Mouse (Mus musculus) thymus, postnatal 14 days (tissue): Measurements from ENCODE around the gene A630001G21Rik.

Experiments
- DNase-seq: peaks from one replicate; pipeline ENCODE4 v3.0.0; 2021

Gene A630001G21Rik

GRCm38 (mm10) chr1:85767754-85768153, 10.7 kb downstream of the A630001G21Rik start:
- no peak for DNase-seq

GRCm38 (mm10) chr1:85766120-85766519, 12.3 kb downstream of the A630001G21Rik start:
- DNase-seq: no peak

DNA sequence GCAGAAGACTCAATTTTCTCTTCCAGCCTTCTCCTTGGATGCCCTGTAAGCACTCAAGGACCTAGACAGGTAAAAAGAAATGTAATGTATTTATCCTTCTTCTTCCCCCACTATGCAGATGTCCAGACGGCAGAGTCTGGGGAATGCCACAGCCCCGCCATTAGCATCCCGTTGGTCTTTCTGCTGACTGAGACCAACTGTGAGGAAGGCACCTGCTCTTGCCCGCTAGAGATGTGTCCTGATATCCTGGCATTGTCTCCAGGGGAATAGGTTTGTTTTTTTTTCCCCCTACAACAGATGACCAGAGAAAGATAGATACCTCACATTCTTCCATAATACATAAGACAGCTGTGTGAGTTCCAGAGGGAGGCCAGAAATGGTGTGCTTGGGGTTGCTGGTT, 14.2 kb downstream of the A630001G21Rik start:
- DNase-seq: no peak

GRCm38 (mm10) chr1:85763386-85763785, 15.1 kb downstream of the A630001G21Rik start:
- peak; percentile 40 for DNase-seq

DNA sequence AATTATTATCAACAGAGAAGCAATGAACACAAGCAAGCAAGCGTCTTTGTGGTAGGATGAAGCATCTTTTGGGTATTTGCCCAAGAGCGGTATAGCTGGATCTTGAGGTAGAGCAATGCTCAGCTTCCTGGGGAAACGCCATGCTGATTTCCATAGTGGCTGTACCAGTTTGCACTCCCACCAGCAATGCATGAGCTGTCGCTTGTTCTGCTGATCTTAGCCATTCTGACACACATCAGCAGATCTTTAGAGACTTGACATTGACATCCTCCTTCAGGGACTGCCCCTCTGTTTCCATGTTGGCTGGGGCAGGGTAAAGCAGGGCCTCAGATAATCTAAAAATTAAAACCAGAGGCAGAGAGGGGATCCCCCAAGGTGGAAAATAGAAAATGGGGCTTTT, 16.8 kb downstream of the A630001G21Rik start:
- DNase-seq: no peak

DNA sequence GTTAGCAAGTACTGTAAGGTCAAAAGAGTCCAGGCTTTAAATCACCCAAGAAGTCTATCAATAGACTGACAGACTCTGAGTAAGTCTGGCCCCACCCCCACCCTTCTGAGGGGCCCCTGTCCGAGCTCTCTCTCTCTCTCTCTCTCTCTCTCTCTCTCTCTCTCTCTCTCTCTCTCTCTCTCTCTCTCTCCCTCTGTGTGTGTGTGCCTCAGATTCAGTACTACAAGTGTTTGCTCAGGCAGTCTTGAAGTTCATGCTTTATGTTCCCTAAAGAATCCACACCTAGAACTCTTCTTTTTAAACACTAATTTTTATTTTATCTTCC, 19.5 kb downstream of the A630001G21Rik start:
- DNase-seq: no peak

GRCm38 (mm10) chr1:85758231-85758968, 20.0 kb downstream of the A630001G21Rik start:
- DNase-seq: no peak

DNA sequence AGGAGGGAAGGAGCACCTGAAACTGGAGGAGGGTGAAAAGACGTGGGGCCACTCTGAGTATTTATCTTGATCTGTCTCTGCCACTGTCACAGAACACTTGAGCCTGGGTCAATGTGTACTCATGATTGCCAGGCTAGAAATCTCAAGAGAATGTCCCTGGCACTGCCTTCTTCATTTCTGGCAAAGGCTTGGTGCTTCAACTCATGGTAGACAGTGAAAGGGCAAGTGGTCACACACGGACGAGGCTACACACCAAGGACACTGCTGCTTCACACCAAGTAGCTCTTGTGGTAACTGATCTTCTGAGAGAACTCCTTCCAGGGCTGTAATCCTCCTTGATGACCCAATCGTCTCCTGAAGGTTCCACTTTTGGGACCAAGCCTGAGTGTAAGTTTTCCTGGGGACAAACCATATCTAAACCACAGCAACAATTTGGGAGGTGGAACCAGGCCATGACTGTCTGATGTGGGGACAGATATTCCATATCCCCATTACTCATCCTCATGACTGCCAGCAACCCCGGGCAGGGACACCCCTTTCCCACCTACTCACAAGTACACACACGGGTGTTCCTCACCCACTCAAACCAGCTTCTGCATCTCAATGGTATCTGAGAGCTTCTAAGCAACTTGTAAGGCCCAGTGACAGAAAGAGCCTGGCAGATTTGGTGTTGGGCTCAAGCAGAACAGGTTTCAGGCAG, 20.8 kb downstream of the A630001G21Rik start:
- DNase-seq: no peak

- DNase-seq: peak; percentile 58
These were observed 26.3 kb downstream of the A630001G21Rik start for GRCm38 (mm10) chr1:85751932-85752680.

DNA sequence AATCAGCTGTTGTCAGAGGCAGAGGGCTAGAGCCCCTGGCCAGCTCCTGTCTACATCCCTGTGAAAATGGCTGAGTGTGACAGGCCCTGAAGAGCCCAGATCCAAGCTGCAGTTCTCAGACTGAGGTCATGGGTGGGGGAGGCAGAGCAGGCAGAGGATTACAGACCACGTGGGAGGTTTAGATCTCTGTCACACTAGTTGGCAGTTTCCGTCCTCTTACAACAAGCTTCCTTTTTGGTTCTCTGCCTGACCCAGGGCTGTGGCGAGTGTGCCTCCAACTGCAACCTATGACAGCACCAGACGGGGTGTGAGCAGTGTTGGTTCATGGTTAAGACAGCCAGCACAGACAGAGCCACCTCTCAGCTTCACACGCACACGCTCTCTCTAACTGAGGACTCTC, 26.9 kb downstream of the A630001G21Rik start:
- DNase-seq: peak; percentile 75

- DNase-seq: no peak
These were observed 27.8 kb downstream of the A630001G21Rik start for GRCm38 (mm10) chr1:85750650-85751049.

DNA sequence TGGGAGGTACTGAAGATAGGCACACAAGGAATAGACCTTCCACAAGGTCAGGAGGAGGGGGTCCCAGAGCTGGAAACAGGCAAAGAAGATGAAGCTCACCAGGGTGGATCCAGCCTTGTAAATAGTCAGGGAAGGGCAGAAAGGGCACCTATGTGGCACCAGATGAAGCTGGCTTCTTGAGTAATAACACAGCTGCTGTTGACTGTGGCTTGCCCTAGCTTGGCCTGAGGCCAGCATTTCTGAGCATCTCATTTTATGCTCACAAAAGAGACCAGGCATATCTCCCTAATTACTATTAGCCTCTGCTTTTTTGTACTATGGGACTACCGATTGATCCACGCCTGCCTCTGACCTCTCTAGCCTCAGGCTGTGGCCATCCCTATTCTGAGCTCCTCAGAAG, 28.6 kb downstream of the A630001G21Rik start:
- DNase-seq: no peak

DNA sequence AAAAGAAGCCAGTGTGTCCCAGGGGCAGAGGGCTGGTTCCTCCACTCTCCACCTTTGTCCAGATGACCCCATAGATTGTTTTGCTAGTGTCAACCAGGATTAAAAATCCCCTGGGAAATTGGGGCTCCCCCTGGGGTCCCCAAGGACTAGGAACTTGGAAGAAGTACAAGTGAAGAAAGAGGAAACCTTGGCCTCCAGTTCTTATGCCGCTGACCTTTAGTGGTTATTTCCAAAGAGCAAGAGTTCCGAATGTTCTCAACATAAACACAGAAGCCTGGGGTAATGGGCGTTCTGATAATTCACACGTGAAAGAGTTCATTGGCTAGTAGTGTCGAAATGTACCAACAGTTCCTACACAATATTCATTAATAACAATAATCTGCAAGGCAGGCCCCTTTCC, 31.9 kb downstream of the A630001G21Rik start:
- DNase-seq: no peak

- no peak for DNase-seq
These were observed 33.9 kb downstream of the A630001G21Rik start for GRCm38 (mm10) chr1:85744539-85744938.

DNA sequence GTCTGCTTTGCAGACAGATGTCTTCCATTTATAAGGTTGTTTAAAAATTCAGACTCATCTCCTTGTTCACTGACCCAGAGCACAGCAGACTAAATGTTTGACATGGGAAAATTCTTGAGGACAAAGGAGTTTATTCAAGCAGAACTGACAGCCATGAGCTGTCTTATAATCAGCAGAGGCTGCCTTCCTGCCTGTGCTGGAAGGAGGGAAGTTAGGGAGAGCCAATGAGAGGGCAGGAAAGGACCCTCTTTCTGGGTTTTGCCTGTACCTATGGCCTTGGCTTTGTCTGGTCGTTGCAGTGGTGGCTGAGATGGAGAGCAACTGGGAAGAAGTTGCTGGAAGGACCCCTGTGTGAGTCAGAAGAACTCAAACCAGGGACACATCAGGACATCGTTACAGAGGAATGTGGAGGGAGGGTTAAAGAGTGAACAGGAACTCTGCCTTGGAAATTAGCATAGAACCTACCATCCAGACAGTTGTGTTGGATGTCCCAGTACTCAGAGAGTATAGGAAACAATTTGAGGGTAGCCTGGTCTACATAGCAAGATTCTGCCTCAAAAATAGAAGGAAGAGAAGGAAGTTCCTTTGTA, 35.4 kb downstream of the A630001G21Rik start:
- DNase-seq: no peak

DNA sequence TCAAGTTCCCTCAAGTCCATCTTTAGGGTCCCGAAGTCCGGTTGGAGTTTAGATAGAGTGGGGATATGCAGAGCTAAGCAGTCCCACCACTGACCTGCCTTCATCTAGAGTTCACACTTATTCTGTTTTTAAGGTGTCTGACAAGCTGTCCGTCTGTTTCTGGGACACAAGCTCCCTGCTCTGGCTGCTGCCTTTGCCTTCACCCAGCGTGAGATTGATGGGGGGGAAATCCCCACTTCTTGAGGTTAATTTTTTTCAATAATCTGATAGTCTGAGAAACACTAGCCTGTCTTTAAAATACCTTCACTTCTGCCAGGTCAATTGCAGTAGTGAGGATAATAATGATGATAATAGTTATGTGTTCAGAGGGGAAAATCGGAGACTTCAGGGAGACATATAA, 36.1 kb downstream of the A630001G21Rik start:
- no peak for DNase-seq

- no peak for DNase-seq
These were observed 37.5 kb downstream of the A630001G21Rik start for GRCm38 (mm10) chr1:85740923-85741322.

GRCm38 (mm10) chr1:85739819-85740218, 38.6 kb downstream of the A630001G21Rik start:
- DNase-seq: peak; percentile 64

- DNase-seq: peak; percentile 69
These were observed 39.4 kb downstream of the A630001G21Rik start for GRCm38 (mm10) chr1:85739000-85739399.

DNA sequence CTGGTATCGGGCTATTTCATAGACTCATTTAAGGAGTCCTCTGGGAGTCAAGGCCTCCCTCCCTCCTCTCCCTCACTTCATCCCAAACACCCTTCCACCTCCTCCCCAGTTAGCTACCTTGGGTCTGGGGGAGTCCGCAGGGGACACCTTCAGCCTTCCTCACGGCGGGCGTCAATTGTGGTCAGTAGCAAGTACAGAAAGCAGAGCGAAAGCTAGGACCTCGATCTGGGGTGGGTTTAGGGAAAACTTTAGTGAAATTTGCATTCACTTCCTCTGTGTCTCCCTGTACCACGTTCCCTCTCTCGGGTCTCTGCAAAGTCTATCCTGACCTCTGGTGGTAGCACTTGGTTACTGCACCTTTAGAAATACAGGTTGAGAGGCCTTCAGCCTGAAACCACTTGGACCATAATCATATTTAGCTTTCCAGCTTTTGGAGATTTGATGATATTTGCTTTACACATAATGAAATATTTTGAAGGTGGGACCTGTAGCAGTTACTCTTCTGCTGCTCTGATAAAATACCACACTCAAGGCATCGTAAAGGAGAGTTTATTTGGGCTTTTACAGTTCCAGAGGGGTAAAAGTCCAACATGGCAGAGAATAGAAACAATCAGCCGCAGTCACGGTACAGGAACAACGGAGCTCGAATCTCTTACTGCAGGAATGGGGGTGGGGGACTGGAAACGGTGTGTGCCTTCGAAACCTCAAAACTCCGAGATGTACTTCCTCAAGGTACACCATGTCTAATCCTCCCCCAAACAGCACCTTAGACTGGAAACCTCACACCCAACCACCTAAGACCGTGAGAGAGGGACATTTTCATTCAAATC, 41.9 kb downstream of the A630001G21Rik start:
- peak; percentile 91 for DNase-seq

GRCm38 (mm10) chr1:85735463-85736123, 42.9 kb downstream of the A630001G21Rik start:
- peak; percentile 85 for DNase-seq

DNA sequence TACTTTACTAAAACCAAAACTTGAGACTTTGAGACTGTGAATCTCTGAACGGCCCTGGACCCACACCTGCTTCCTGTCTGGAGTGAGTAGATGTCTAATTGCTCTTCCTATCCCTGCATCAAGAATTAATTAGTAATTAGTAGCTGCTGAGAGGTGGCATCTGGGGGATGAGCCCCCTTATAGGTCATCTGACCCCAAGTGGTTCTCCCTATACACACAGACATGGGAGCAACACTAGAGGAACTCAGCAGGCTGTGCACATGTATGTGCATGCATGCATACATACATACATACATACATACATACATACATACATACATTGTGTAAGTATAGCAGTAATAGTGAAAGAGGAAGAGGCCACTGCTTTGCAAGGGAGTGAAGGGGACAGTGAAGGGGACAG, 43.9 kb downstream of the A630001G21Rik start:
- DNase-seq: no peak
